Mouse (Mus musculus) adrenal gland, postnatal 4 days (tissue): ENCODE measurements around the gene Fam78b. TPM values are rescaled to one million over a fixed set of nuclear protein-coding genes. Genes with fewer than 3 reads are reported as not detected.

Source experiments
- DNase-seq, 2 experiments: peaks; one replicate each; pipeline ENCODE4 v3.0.0; 2021 to 2022; ENCODE audit warnings: low spot score in 2 of 2, mixed read lengths in 2 of 2
- long read RNA-seq, 2 experiments: library from polyadenylated mRNA; stranded (forward); transcript quantifications; one replicate each; pipeline ENCODE4 v2.0.0; 2021
- total RNA-seq, 2 experiments: library from RNA; stranded (reverse); gene quantifications; 2 replicates each; pipeline ENCODE4 v1.2.3; 2021

Fam78b gene
- 1 to 10 TPM; 5.3 to 6.2 TPM for total RNA-seq
- long read RNA-seq, experiment 1, transcript Fam78b-202 (2 exons, 2,951 nt) = major isoform, 5 of 6 reads
- long read RNA-seq, experiment 1, partial matches to known transcripts = 1 of 6 reads
- long read RNA-seq, experiment 1, other reads (novel, unspliced or antisense) = 0 of 6 reads
- long read RNA-seq, experiment 2, full-length matches to known transcripts = 11 of 12 reads
- long read RNA-seq, experiment 2, partial matches to known transcripts = 0 of 12 reads
- long read RNA-seq, experiment 2, other reads (novel, unspliced or antisense) = 1 of 12 reads

GRCm38 (mm10) chr1:167001174-167001843 lies at the start of gene Fam78b:
Gene Fam78b (plus strand): TSS chr1:167001417.
- DNase-seq = no peak

GRCm38 (mm10) chr1:166964508-166964907 lies 36.7 kb upstream of the Fam78b start:
- DNase-seq = peak in 1 of 2 experiments; percentile 9

- DNase-seq = no peak
These were observed 32.9 kb upstream of the Fam78b start for GRCm38 (mm10) chr1:166968271-166968670.

- no peak for DNase-seq
These were observed 27.5 kb upstream of the Fam78b start for GRCm38 (mm10) chr1:166973731-166974130.

- DNase-seq = no peak
These were observed 22.6 kb upstream of the Fam78b start for GRCm38 (mm10) chr1:166978611-166979010.

GRCm38 (mm10) chr1:166994266-166994665 lies 7.0 kb upstream of the Fam78b start:
- no peak for DNase-seq

- no peak for DNase-seq
These were observed 5.0 kb upstream of the Fam78b start for GRCm38 (mm10) chr1:166996250-166996649.

GRCm38 (mm10) chr1:166996811-166997210 lies 4.4 kb upstream of the Fam78b start:
- no peak for DNase-seq

- DNase-seq = peak; percentile 64 to 68
These were observed 566 bp upstream of the Fam78b start for GRCm38 (mm10) chr1:167000529-167001173.

- no peak for DNase-seq
These were observed 748 bp downstream of the Fam78b start for GRCm38 (mm10) chr1:167001844-167002485.

GRCm38 (mm10) chr1:167002486-167002850 lies 1.3 kb downstream of the Fam78b start:
- no peak for DNase-seq

GRCm38 (mm10) chr1:167004621-167005020 lies 3.4 kb downstream of the Fam78b start:
- no peak for DNase-seq

GRCm38 (mm10) chr1:167007341-167007740 lies 6.1 kb downstream of the Fam78b start:
- DNase-seq = no peak

GRCm38 (mm10) chr1:167010190-167010589 lies 9.0 kb downstream of the Fam78b start:
- no peak for DNase-seq

GRCm38 (mm10) chr1:167011301-167011700 lies 10.1 kb downstream of the Fam78b start:
- DNase-seq = no peak

GRCm38 (mm10) chr1:167012616-167013015 lies 11.4 kb downstream of the Fam78b start:
- no peak for DNase-seq

- no peak for DNase-seq
These were observed 12.1 kb downstream of the Fam78b start for GRCm38 (mm10) chr1:167013234-167013864.

GRCm38 (mm10) chr1:167016269-167016668 lies 15.1 kb downstream of the Fam78b start:
- no peak for DNase-seq

GRCm38 (mm10) chr1:167022001-167022424 lies 20.8 kb downstream of the Fam78b start:
- no peak for DNase-seq

GRCm38 (mm10) chr1:167022541-167023121 lies 21.4 kb downstream of the Fam78b start:
- DNase-seq = no peak

- DNase-seq = no peak
These were observed 22.6 kb downstream of the Fam78b start for GRCm38 (mm10) chr1:167023794-167024193.
